Mouse (Mus musculus): ENCODE data around the gene Krt82.

GRCm38 (mm10) chr15:101532720-101533119, 17.7 kb downstream of the Krt82 start, which contains the start of gene Krt84:
- TF ChIP-seq GATA1 (IDR thresholded peaks at IDR 0.05; ENCODE audit: low read length) (no peak), TAL1 (IDR thresholded peaks at IDR 0.05; ENCODE audit: low read length) (no peak)

Measured in erythroblast, embryonic 14.5 days (primary cell).